Mouse (Mus musculus): ENCODE data around the gene Fam162a.

DNA sequence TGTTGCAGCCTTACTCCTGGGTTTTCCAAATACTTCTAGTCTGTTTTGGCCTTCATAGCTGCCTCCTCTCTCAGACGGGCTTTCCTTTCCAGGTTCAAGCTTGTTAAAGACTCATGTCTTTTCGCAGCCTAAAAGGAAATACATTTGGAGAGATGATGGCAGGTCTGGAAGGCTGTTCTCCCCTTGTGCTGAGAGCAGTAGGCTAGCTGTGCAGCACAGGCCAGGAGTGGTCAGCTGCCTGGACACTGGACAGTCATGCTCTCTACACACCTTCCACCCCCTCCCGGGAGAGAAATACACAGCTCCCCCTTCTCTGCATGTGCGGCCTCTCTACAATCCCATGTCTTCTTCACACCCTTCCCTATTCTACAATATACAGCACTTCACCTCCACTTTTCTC, 27.4 kb downstream of the Fam162a start:
- TF ChIP-seq CTCF (IDR thresholded peaks at IDR 0.05; ENCODE audit: control insufficient read depth, insufficient read depth, insufficient read length): no peak
- TF ChIP-seq MYOD1 (IDR thresholded peaks at IDR 0.05; ENCODE audit: control insufficient read depth, insufficient read length, low read depth): no peak
- no peak for TF ChIP-seq MAX (IDR thresholded peaks at IDR 0.05)

Data from C2C12 (cell line).